ENCODE assay signal across 18 mouse cellular contexts in the genomic region with DNA sequence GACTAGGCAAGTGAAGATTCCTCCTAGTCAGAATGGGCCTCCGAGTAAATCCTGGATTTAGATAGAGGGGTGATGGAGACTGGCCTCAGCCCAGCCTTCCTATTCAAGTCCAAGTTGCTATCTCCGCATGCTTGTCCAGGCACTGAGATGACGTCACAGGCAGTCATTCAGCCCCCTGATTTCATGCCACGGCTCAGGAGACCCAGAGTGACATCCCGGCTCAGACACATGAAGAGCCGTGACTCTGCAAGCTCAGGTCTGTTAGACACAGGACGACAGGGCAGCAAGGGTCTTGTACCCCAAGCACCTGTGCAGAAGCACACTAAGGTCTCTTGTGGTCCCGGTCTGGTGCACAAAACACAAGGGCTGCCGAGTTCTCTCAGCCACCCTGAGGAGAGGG.
"Had no signal": no experiment of that assay in that cellular context is flagged by ENCODE, and none has a peak within 500 bp of the region (broad histone marks: within the 10 kb centered on the region; RNA-seq: fewer than 3 reads in every experiment).

No protein-coding gene starts in this region.

- H3K27me3 ChIP-seq: midbrain, embryonic 13.5 days; neural tube, embryonic 13.5 days; neural tube, embryonic 15.5 days had no signal

- H3K4me2 ChIP-seq: lung, embryonic 14.5 days; midbrain, embryonic 13.5 days; neural tube, embryonic 13.5 days; neural tube, embryonic 15.5 days had no signal

- H3K4me3 ChIP-seq: midbrain, embryonic 10.5 days; midbrain, embryonic 13.5 days; myocyte; neural tube, embryonic 13.5 days; neural tube, embryonic 15.5 days had no signal

- H3K27ac ChIP-seq: midbrain, embryonic 10.5 days; midbrain, embryonic 13.5 days; neural tube, embryonic 13.5 days; neural tube, embryonic 15.5 days had no signal

- H3K9me3 ChIP-seq: midbrain, embryonic 10.5 days; midbrain, embryonic 13.5 days; neural tube, embryonic 13.5 days; neural tube, embryonic 15.5 days had no signal

- H3K4me1 ChIP-seq: midbrain, embryonic 10.5 days; midbrain, embryonic 13.5 days; neural tube, embryonic 13.5 days; neural tube, embryonic 15.5 days had no signal

- H3K9ac ChIP-seq: lung, embryonic 14.5 days; midbrain, embryonic 13.5 days; neural tube, embryonic 13.5 days; neural tube, embryonic 15.5 days had no signal

- DNase-seq: lung, adult 18-20 months; lung, embryonic 14.5 days; lung, postnatal 10 days; lung, postnatal 4 days; retina, postnatal 1 day; right cerebral cortex, adult 18-20 months; right cerebral cortex, postnatal 25 days; right cerebral cortex, postnatal 4 days; spleen, adult 18-20 months; thymus, adult 18-20 months; thymus, postnatal 14 days; thymus, postnatal 36 days had no signal

- ATAC-seq: midbrain, embryonic 13.5 days; midbrain, embryonic 16.5 days had no signal
